Mouse (Mus musculus) small intestine, adult 2 months (tissue): Measurements from ENCODE around the gene Pip5kl1. TPM values are rescaled to one million over a fixed set of nuclear protein-coding genes. Genes with fewer than 3 reads are reported as not detected.

Experiments
- H3K27ac ChIP-seq: fragments of 200-500 bp; 2 replicates; pipeline ENCODE4 v1.5.1; 2012; ENCODE audit warnings: low read depth, low read length, control low read depth, inconsistent platforms; ENCODE audit not compliant: insufficient read depth
- H3K27me3 ChIP-seq: fragments of 200-500 bp; 2 replicates; pipeline ENCODE4 v1.6.1; 2012; ENCODE audit warnings: mild to moderate bottlenecking, moderate library complexity, low read length, inconsistent platforms; ENCODE audit not compliant: control insufficient read depth, insufficient read depth
- H3K36me3 ChIP-seq: fragments of 200-500 bp; 2 replicates; pipeline ENCODE4 v1.6.1; 2012; ENCODE audit warnings: mild to moderate bottlenecking, low read length, control low read depth, inconsistent platforms; ENCODE audit not compliant: control insufficient read depth, insufficient read depth
- H3K4me1 ChIP-seq: fragments of 200-500 bp; 2 replicates; pipeline ENCODE4 v1.6.1; 2012; ENCODE audit warnings: low read length, inconsistent platforms, mixed read lengths; ENCODE audit not compliant: control insufficient read depth, insufficient read depth, insufficient read length
- H3K4me3 ChIP-seq: fragments of 200-500 bp; 2 replicates; pipeline ENCODE4 v1.5.1; 2012; ENCODE audit warnings: low read depth, mild to moderate bottlenecking, control low read depth, inconsistent platforms, low read length, moderate library complexity
- CTCF ChIP-seq: fragments of 200-500 bp; IDR thresholded peaks from 2 replicates; pipeline ENCODE4 v1.5.1; 2012; ENCODE audit warnings: low read depth, mild to moderate bottlenecking, control low read depth, inconsistent platforms, low read length, moderate library complexity, mixed read lengths; ENCODE audit not compliant: insufficient replicate concordance, insufficient read length; ENCODE audit errors: extremely low read depth
- POLR2A ChIP-seq: fragments of 200-500 bp; IDR thresholded peaks from 2 replicates; pipeline ENCODE4 v1.6.1; 2012; ENCODE audit warnings: low read depth, mild to moderate bottlenecking, control low read depth, inconsistent platforms, low read length, moderate library complexity
- WGBS: fragments of 180-500 bp; shearing (Covaris S2); methylation state at CpG from one replicate; pipeline ENCODE4 v1.1.7; 2018; 5-methylcytosine and 5-hydroxymethylcytosine counted together
- polyA plus RNA-seq: library from polyadenylated mRNA; depleted of rRNA; stranded (reverse); fragments of >200 nt; gene quantifications from 2 replicates; pipeline ENCODE4 v1.2.3, GENCODE M21; 2012

The Pip5kl1 gene
- polyA plus RNA-seq, 1 experiment: 0.25 TPM

DNA sequence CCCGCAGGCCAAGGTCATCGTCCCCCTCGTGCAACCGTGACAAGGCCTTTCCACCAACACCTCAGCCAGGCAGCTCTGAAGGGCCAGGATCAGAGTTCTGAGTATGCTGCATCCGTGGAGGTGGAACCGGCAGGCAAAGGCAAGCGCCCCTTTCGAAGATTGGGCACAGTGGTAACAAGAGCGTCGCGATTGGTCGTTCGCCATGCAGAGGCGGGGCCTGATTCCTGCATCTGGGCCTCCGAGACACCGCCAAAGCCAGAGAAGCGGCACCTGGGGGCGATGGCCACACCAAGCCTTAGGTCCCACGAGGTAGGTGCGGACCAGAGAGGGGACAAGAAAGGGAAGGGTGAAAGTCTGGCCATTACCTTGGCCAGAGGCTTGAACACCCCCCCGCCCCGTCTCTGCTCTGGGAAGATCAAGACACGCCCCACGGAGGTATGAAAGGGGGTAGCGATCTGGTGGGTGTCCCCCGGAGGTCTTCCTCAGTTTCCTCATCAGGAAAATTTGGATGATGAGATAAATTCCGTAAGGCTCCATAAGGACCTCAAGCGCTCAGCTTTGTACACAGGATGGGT lies 1.1 kb downstream of the Pip5kl1 start, which contains the start of gene 9430097D07Rik:
9430097D07Rik (minus strand) TSS at position 99 of the 575 bp plus-strand sequence.
- peaks cover 9% of the 10 kb centered on the region for H3K4me1 ChIP-seq
- no peak within 1 kb of the TSS for H3K27ac ChIP-seq
- H3K36me3 ChIP-seq: peaks cover 4% of the 10 kb centered on the region; the same call in 1 of the 2 replicates
- peaks cover 3% of the 10 kb centered on the region; the same call in 1 of the 2 replicates for H3K27me3 ChIP-seq
- WGBS: 18% methylated on average over 28 of the region's 28 CpGs
- TF ChIP-seq CTCF (no peak), POLR2A (no peak)
- peak within 1 kb of the TSS; percentile 37 for H3K4me3 ChIP-seq

GRCm38 (mm10) chr2:32576532-32576931 lies 1.9 kb downstream of the Pip5kl1 start:
- TF ChIP-seq POLR2A: no peak
- TF ChIP-seq CTCF: no peak
- whole genome bisulfite sequencing: 84% methylated on average over 9 of the region's 9 CpGs

DNA sequence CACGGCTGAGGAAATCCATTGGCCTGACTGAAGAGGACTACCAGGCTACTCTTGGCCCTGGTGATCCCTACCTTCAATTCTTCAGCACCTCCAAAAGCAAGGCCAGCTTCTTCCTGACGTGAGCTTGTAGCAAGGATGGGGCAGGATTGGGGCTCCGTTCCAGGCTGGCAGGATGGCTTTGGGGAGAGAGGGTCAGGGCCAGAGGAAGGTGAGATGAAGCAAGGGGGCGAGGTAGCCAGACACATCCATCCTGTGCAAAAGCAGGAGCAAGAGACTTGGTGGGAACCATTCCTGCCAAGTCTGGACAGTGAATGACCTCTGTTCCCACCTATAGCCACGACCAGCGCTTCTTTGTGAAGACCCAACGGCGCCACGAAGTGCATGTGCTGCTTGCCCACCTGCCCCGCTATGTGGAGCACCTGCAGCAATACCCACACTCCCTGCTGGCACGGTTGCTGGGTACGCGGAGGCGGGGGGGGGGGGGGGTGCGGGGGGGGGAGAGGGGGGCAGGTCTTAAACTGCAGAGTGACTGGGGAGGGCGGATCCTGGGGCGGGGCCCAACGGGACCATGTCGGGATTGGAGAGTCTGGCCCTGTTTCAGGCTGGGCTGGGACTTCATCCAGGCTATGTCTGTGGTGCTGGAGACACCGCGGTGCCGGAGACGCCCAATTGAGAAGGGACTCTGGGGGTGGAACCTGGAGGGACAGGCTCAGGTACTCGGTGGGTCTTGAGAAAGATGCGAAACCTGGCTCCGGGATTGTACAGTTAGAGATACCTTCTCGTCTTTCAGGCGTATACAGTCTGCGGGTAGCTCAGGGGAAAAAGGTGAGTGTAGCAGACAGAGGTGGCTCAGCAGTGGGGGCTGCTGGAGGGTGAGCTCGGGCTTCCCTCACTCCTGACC lies 3.8 kb downstream of the Pip5kl1 start:
- peaks cover 9% of the 10 kb centered on the region for H3K4me1 ChIP-seq
- H3K27me3 ChIP-seq: peaks cover 3% of the 10 kb centered on the region; the same call in 1 of the 2 replicates
- H3K27ac ChIP-seq: no peak overlapping the region
- no peaks in the 10 kb centered on the region for H3K36me3 ChIP-seq
- WGBS: 37% methylated on average over 28 of the region's 30 CpGs
- TF ChIP-seq CTCF: no peak
- no peak overlapping the region for H3K4me3 ChIP-seq

More at GRCm38 (mm10) chr2:32576532-32576931, 1.9 kb downstream of the Pip5kl1 start:
- H3K4me3 ChIP-seq: no peak overlapping the region
- peaks cover 3% of the 10 kb centered on the region; the same call in 1 of the 2 replicates for H3K27me3 ChIP-seq
- peaks cover 9% of the 10 kb centered on the region for H3K4me1 ChIP-seq
- H3K36me3 ChIP-seq: peaks cover 4% of the 10 kb centered on the region; the same call in 1 of the 2 replicates
- H3K27ac ChIP-seq: no peak overlapping the region

DNA sequence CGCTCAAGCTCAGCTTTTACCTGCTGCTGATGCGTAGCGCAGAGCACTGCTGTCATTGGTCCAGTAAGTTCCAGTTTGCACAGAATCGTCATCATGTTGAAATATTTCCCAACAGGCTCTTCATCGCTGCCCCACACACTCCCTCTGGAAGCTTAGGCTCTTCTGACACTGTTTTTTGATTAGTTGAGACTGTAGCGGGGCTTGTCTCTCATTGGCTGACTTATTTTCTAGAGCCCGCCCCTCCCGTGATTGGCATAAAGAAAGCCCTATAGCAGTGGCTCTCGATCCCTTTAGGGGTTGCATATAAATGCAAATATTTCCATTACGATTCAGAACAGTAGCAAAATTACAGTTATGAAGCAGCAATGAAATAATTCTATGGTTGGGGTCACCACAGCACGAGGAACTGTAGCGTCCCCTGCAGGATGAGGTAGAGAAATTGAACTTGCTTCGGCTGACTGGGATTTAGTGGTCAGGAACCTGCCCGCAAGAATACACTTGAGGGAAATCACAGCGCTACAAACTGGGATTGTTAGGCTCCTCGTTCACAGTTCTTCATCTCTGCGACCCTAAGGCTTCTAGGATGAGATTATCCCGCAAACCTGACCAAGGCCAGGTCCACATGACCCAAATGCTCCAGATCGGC lies 7.0 kb downstream of the Pip5kl1 start:
- H3K4me1 ChIP-seq: peaks cover 3% of the 10 kb centered on the region
- 53% methylated on average over 19 of the region's 19 CpGs for WGBS
- H3K27ac ChIP-seq: no peak overlapping the region
- peaks cover 3% of the 10 kb centered on the region; the same call in 1 of the 2 replicates for H3K27me3 ChIP-seq
- TF ChIP-seq POLR2A (no peak), CTCF (no peak)
- no peak overlapping the region for H3K4me3 ChIP-seq
- no peaks in the 10 kb centered on the region for H3K36me3 ChIP-seq

DNA sequence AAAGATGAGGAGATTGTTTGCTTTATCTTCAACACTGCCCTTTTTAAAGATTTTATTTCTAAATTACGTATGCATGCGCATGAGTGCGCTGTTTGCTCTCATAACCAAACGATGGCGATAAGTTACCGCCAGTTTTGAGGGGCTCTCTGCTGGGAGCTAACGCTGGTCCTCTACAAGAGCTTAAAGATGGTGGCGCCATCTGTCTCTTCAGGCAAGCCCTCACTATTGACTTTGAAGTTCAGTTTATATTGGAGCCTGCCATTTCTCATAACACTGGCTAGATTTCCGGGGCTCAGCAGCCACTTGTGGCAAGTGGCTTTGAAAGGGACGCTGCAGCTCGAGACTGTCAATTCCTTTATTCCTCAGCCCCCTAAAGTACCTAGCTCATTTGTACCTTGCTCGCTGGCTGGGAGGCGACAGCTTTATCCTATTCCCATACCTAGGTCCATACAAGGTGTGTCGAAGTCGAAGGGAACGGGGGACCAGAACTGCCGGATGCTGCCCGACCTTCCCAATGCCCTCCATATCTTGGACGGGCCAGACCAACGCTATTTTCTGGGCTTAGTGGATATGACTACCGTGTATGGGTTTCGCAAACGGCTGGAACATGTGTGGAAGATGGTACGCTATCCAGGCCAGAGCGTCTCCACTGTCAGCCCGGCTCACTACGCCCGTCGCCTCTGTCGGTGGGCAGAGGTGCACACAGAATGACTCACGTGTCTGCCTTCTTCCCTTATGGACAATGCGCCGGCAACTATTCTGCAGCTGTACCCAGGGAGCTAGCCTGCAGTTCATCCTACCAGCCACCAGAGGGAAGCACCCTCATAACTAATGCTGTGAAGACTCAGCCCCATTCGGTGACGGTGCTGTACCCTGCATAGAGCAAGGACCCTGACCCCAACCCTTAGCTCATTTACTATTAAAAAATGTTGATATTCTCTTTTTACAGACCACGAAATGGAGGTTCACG lies 8.5 kb downstream of the Pip5kl1 start:
- Histone ChIP-seq H3K4me1 (peaks cover 9% of the 10 kb centered on the region), H3K27me3 (peaks cover 3% of the 10 kb centered on the region; the same call in 1 of the 2 replicates), H3K36me3 (no peaks in the 10 kb centered on the region), H3K27ac (no peak overlapping the region), H3K4me3 (peak overlapping the region; percentile 23; the same call in 1 of the 2 replicates)
- TF ChIP-seq POLR2A (no peak; the same call in 1 of the 2 replicates), CTCF (peak; percentile 87; the same call in 1 of the 2 replicates)
- 15% methylated on average over 37 of the region's 37 CpGs for WGBS

GRCm38 (mm10) chr2:32585149-32585714 lies 10.6 kb downstream of the Pip5kl1 start:
- no peak for TF ChIP-seq POLR2A
- WGBS: 86% methylated on average over 7 of the region's 7 CpGs
- peaks cover 10% of the 10 kb centered on the region for H3K4me1 ChIP-seq
- H3K27ac ChIP-seq: no peak overlapping the region
- no peak overlapping the region for H3K4me3 ChIP-seq
- no peaks in the 10 kb centered on the region for H3K27me3 ChIP-seq
- H3K36me3 ChIP-seq: no peaks in the 10 kb centered on the region
